Mouse (Mus musculus) limb, embryonic 10.5 days (tissue): Measurements from ENCODE around the gene Actn4. TPM values are rescaled to one million over a fixed set of nuclear protein-coding genes. Genes with fewer than 3 reads are reported as not detected.
"Not testable (repeated sequence)": the region's sequence is repeated elsewhere in the genome, so short reads cannot be mapped to it uniquely, and the experiment has no call there.

Experiments
- DNase-seq: peaks from one replicate; pipeline ENCODE4 v3.0.0-alpha.2; 2017; ENCODE audit warnings: low spot score
- H3K27ac ChIP-seq: fragments of 300-500 bp; sonication (generic); 2 replicates; pipeline ENCODE4 v1.5.1; 2016; ENCODE audit warnings: mild to moderate bottlenecking
- H3K27me3 ChIP-seq: fragments of 300-500 bp; sonication (generic); 2 replicates; pipeline ENCODE4 v1.6.1; 2016; ENCODE audit warnings: low read depth, mild to moderate bottlenecking; ENCODE audit not compliant: poor library complexity, severe bottlenecking
- H3K36me3 ChIP-seq: fragments of 300-500 bp; sonication (generic); 2 replicates; pipeline ENCODE4 v1.6.1; 2016; ENCODE audit warnings: mild to moderate bottlenecking, moderate library complexity
- H3K4me1 ChIP-seq: fragments of 300-500 bp; sonication (generic); 2 replicates; pipeline ENCODE4 v1.6.1; 2016
- H3K4me3 ChIP-seq: fragments of 300-500 bp; sonication (generic); 2 replicates; pipeline ENCODE4 v1.5.1; 2016; ENCODE audit warnings: mild to moderate bottlenecking, moderate library complexity
- H3K9me3 ChIP-seq: fragments of 300-500 bp; sonication (generic); replicated peaks from 2 replicates; pipeline ENCODE4 v1.6.1; 2016; ENCODE audit warnings: mild to moderate bottlenecking
- WGBS: fragments of 180-500 bp; shearing (Covaris S2); methylation state at CpG from one replicate; pipeline ENCODE4 v1.1.7; 2016; 5-methylcytosine and 5-hydroxymethylcytosine counted together
- polyA plus RNA-seq: library from polyadenylated mRNA; unstranded; fragments of >200 nt; fragmentation: Nextera tagmentation; extraction: Ambion mirVana; gene quantifications from 2 replicates; pipeline ENCODE4 v1.2.1, GENCODE M21; 2016

Gene Actn4
- polyA plus RNA-seq, 1 experiment from 2014 or later, result 285 TPM

DNA sequence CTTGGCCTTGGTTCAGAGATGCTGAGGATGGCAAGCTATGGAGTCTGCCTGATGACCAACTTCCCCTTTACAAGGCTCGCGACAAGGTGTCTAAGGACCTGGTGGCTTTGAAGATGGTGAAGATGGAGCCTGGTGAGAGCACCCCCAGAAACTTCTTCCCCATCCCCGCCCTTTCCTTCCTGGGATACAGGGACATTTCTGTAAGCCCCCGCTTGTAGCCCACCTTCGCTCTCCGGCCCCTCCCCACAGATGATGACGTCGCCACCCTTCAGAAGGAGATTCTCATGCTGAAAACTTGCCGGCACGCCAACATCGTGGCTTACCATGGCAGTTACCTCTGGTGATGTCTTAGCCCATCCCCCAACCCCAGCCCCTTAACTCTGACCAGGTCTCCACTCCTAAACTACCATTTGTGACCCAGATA is 21.0 kb upstream of the Actn4 start:
- DNase-seq, result no peak
- H3K4me3 ChIP-seq, result peak overlapping the region; percentile 83
- H3K4me1 ChIP-seq, result peaks cover 27% of the 10 kb centered on the region
- 70% methylated on average over 11 of the region's 11 CpGs for WGBS
- H3K36me3 ChIP-seq, result peaks cover 20% of the 10 kb centered on the region
- peak overlapping the region; percentile 88 for H3K27ac ChIP-seq
- H3K27me3 ChIP-seq, result no peaks in the 10 kb centered on the region
- H3K9me3 ChIP-seq, result no peaks in the 10 kb centered on the region

DNA sequence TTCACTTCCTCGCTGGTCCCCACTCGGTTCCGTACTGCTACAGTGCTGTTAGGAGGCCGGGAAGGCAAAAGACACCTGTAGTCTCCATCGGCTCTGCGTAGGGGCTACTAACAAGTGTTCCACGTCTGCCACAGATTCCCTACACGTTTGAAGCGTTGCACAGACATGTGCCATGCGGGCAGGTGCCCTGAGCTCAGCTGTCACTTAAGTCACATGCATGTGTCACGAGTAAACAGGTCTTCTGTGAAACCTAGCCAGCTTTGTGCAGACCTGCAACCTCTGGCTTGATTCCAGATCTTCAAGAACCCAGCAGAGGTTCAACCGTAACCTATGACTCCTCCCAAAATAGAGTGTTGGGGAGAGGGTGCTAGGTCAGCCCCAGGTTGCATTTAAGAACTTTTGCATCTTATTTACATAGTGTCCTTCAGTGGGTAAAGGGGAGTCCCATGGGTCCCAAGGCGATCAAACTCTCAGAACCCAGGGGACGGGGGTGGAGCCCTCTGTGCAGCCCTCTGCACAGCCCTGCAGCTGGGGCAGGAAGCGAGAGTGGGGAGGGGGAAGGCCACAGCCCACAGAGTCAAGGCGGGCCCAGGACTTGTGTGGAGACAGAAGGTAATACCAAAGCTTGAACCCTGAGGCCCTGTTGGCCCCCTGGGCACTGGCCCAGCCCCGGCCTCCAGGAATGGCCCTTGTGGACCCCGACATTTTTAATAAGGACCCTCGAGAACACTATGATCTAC is 20.3 kb upstream of the Actn4 start:
- Histone ChIP-seq H3K27me3 (no peaks in the 10 kb centered on the region), H3K4me3 (peak overlapping the region; percentile 83), H3K4me1 (peaks cover 27% of the 10 kb centered on the region), H3K9me3 (no peaks in the 10 kb centered on the region), H3K27ac (peak overlapping the region; percentile 88), H3K36me3 (peaks cover 27% of the 10 kb centered on the region)
- DNase-seq, result no peak
- WGBS, result 16% methylated on average over 19 of the region's 19 CpGs

DNA sequence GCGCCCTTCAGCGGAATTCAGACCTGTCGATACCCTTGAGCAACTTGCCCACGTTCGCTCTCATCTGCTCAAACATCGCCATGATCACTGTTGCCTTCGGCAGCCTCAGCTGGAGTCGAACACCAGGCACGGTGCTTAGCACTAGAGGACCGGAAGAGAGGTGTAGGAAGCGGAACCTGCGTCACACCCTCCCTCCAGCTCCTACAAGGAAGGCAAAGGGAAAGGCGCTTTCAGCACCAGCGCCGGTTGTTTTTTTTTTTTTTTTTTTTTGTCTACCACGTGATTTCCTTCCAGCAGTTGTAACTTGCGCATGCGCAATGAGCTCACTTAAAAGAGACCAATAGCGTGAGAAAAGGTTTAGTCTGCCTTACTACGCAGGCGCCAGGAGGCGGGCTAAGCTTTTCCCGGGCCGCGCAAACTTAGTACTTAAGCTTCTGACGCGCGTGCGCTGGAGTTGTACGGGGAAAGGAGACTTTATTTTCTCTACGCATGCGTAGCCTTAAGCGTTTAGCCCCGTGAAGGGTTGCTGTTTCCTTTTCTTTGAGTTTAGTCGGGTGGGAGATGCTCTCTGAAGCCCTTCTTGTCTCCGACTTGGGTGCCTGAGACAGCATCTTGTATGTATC is 19.6 kb upstream of the Actn4 start, which contains the start of the genes Eif3k and Map4k1:
Gene Eif3k (minus strand): TSS at position 214 of the 623 bp plus-strand sequence.
Gene Map4k1 (plus strand): TSS at position 400 of the 623 bp plus-strand sequence.
- Histone ChIP-seq H3K4me3 (peak within 1 kb of the TSS; percentile 83), H3K4me1 (peaks cover 27% of the 10 kb centered on the region), H3K27ac (peak within 1 kb of the TSS; percentile 88), H3K9me3 (no peaks in the 10 kb centered on the region), H3K27me3 (no peaks in the 10 kb centered on the region), H3K36me3 (peaks cover 34% of the 10 kb centered on the region)
- peak; percentile 92 for DNase-seq
- under 1% methylated on average over 36 of the region's 36 CpGs for WGBS

DNA sequence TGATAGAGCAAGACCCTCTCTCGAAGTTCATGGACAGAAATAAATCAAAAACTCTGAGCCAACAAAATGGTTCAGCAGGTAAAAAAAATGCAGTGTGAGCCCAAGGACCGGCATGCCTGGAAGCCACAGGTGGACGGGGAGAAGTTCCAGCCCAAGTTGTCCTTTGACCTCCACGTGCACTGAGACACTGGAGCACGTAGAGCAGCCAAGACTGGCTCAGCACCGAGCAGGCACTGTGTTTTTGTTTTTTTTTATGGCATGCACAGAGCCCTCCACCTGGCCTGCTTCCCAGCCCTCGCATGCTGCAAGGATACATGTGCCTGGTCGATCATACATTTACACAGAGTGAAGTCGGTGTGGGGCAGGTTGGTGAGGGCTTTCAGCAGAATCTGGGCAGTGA is 15.4 kb upstream of the Actn4 start:
- no peaks in the 10 kb centered on the region for H3K9me3 ChIP-seq
- H3K36me3 ChIP-seq, result peaks cover 70% of the 10 kb centered on the region
- no peak overlapping the region for H3K27ac ChIP-seq
- H3K4me1 ChIP-seq, result peaks cover 15% of the 10 kb centered on the region
- no peak for DNase-seq
- H3K27me3 ChIP-seq, result no peaks in the 10 kb centered on the region
- WGBS, result 93% methylated on average over 9 of the region's 9 CpGs
- H3K4me3 ChIP-seq, result no peak overlapping the region

DNA sequence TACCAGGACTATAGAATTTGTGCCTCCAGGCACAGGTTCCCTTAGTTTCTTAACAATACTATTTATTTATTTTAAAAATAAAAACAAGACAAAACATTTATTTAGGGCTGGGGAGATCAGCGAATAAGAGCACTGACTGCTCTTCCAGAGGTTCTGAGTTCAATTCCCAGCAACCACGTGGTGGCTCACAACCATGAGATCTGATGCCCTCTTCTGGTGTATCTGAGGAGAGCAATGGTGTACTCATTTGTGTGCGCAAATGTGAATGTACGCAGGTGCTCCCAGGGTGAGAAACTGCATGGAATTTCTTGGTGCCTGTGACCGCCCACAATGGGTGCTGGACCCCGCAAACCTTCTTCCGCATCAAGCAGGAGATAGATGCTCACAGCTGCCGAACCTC is 10.9 kb upstream of the Actn4 start:
- no peak for DNase-seq
- no peak overlapping the region for H3K27ac ChIP-seq
- H3K4me1 ChIP-seq, result peaks cover 4% of the 10 kb centered on the region; the same call in 1 of the 2 replicates
- peaks cover 84% of the 10 kb centered on the region for H3K36me3 ChIP-seq
- no peak overlapping the region for H3K4me3 ChIP-seq
- H3K9me3 ChIP-seq, result no peaks in the 10 kb centered on the region
- WGBS, result 85% methylated on average over 8 of the region's 8 CpGs
- no peaks in the 10 kb centered on the region for H3K27me3 ChIP-seq

DNA sequence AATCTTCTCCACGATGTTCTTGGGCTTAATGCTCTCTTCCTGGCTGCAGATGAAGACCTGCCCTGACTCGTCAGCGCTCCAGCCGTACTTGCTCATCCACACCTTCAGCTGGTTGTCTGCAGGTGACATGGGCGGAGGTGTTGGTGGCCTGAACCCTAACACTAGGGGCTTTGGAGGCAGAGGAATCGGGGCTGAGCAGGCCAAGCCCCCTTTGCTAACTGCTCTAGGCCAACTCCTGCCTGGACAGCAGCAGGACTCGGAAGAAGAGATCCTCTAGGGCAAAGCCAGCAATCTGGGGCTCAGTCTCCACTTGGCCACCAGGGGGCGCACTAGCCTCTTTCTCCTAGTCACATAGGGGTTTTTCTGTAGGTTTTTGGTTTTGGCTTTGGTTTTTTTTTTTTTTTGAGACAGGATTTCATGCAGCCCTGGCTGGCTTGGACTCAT is 10.4 kb upstream of the Actn4 start:
- no peaks in the 10 kb centered on the region for H3K9me3 ChIP-seq
- peak; percentile 95 for DNase-seq
- no peaks in the 10 kb centered on the region for H3K27me3 ChIP-seq
- peaks cover 4% of the 10 kb centered on the region; the same call in 1 of the 2 replicates for H3K4me1 ChIP-seq
- 69% methylated on average over 8 of the region's 8 CpGs for WGBS
- H3K4me3 ChIP-seq, result no peak overlapping the region
- H3K27ac ChIP-seq, result no peak overlapping the region
- H3K36me3 ChIP-seq, result peaks cover 79% of the 10 kb centered on the region

DNA sequence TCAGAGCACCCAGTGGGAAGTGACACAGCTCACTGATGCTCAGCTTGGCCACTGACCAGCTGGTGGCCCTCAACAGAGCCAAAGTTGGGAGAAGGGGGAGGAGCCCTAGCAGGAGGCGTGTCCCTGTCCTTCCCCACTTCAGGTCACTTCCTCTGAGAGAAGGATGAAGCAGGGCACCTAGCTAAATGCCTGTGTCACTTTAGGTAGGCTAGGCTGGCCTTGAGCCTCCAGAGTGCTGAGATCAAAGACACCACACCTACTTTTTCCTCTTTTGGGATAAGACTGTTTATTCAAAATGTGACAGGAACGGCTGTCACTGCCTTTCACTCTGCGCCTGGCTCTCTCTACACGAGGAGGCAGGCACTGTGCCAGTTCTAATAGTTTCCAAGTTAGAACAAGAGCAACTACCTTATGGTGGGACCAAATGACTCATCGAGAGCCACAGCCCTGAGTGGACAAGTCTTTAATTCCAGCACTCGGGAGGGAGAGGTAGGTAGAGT is 9.7 kb upstream of the Actn4 start:
- peaks cover 7% of the 10 kb centered on the region; the same call in 1 of the 2 replicates for H3K4me1 ChIP-seq
- no peak overlapping the region for H3K27ac ChIP-seq
- H3K4me3 ChIP-seq, result no peak overlapping the region
- no peaks in the 10 kb centered on the region for H3K27me3 ChIP-seq
- no peak for DNase-seq
- 90% methylated on average over 6 of the region's 6 CpGs for WGBS
- peaks cover 72% of the 10 kb centered on the region for H3K36me3 ChIP-seq
- no peaks in the 10 kb centered on the region for H3K9me3 ChIP-seq

DNA sequence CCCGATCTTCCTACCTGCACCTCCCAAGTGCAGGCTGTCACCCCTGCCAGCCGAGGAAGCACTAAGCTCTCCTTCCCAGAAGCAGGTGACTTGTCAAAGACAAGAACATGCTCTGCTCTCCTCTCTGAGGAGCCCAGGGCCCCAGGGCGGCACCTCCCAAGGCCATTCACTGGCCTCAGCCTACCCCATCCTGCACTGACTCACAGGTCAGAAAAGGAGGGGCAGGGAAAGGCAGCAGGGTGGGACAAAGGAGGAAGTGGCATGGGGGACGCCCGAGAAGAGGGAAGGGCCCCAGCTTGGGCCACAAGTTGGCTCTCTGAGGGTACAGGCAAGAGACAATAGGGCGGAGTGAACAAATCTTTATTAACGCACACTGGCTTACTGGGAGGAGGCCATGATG is 8.9 kb upstream of the Actn4 start:
- Histone ChIP-seq H3K27me3 (no peaks in the 10 kb centered on the region), H3K4me1 (peaks cover 7% of the 10 kb centered on the region; the same call in 1 of the 2 replicates), H3K9me3 (no peaks in the 10 kb centered on the region), H3K27ac (no peak overlapping the region), H3K4me3 (no peak overlapping the region), H3K36me3 (peaks cover 64% of the 10 kb centered on the region)
- DNase-seq, result no peak
- 93% methylated on average over 7 of the region's 7 CpGs for WGBS

DNA sequence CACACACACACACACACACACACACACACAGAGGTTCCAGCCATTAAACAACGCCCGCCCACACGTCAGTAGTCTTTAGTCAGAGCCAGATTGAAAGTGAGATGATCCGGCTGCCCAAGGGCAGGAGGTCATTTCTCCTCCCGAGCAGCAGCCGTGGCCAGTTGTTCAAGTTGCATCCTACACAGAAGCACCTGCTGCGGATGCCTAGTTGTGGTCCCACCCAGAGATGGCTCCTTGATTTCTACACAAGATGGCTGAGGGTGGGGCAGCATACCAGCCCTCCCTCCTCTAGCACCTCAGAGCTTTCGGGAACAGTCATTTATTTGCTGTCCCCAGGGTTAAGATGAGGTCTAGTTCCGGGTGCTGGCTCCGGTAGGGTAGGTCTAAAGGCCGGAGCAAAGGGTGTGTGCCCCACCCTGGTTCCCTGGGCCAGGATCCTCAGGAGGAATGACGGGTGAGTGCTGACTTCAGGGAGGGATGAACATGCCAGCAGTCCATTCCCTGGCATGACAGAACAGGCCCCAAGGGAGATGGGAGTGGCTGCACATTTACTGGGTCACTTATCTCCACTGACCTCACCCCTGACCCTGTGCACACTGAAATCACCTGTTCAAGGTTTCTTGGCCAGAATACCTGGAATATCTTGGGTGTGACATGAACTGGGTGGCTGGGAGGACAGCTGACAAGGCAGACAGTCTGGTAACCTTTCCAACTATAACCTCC is 7.7 kb upstream of the Actn4 start:
- Histone ChIP-seq H3K36me3 (peaks cover 56% of the 10 kb centered on the region), H3K27ac (peak overlapping the region; percentile 21; the same call in 1 of the 2 replicates), H3K4me1 (peaks cover 7% of the 10 kb centered on the region; the same call in 1 of the 2 replicates), H3K27me3 (no peaks in the 10 kb centered on the region), H3K9me3 (no peaks in the 10 kb centered on the region), H3K4me3 (no peak overlapping the region)
- DNase-seq, result no peak
- WGBS, result 79% methylated on average over 12 of the region's 12 CpGs

DNA sequence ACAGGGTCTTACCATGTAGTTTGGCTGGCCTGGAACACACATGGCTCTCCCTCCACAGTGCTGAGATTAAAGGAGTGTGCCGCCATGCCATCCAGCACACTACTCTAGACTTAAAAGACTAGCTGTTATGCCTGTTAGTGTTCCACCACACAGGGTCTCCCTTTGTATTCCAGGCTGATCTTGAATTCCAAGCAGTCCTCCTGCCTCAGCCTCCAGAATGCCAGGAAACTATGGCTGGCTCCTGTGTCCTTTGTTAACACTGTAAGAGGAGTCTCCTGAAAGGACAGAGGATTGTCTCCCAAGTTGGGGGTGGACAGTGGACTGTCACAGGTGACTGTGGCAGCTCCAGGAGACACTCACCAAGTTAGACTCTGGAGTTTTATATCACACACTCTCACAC is 7.1 kb upstream of the Actn4 start:
- Histone ChIP-seq H3K4me3 (no peak overlapping the region), H3K27me3 (no peaks in the 10 kb centered on the region)
- WGBS, result 97% methylated on average over 1 of the region's 1 CpGs

DNA sequence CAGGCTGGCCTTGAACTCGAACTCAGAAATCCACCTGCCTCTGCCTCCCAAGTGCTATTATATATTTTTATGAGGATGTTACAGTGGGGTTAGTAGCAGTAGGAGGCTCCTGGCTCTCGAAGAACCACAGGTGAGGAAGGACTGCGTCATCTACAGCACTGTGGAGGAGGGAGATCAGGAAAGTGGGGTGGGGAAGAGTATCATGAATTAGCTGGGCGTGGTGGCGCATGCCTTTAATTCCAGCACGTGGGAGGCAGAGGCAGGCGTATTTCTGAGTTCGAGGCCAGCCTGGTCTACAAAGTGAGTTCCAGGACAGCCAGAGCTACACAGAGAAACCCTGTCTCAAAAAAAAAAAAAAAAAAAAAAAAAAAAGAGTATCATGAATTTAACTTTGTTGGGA is 6.0 kb upstream of the Actn4 start:
- not testable (repeated sequence) for DNase-seq, H3K27ac ChIP-seq, H3K4me1 ChIP-seq, H3K4me3 ChIP-seq, H3K9me3 ChIP-seq, H3K27me3 ChIP-seq
- peaks cover 38% of the 10 kb centered on the region for H3K36me3 ChIP-seq
- WGBS, result 96% methylated on average over 8 of the region's 8 CpGs

More for the DNA sequence above, 7.1 kb upstream of the Actn4 start:
- Histone ChIP-seq H3K9me3 (no peaks in the 10 kb centered on the region), H3K27ac (no peak overlapping the region), H3K4me1 (peaks cover 7% of the 10 kb centered on the region; the same call in 1 of the 2 replicates), H3K36me3 (peaks cover 50% of the 10 kb centered on the region)
- no peak for DNase-seq

DNA sequence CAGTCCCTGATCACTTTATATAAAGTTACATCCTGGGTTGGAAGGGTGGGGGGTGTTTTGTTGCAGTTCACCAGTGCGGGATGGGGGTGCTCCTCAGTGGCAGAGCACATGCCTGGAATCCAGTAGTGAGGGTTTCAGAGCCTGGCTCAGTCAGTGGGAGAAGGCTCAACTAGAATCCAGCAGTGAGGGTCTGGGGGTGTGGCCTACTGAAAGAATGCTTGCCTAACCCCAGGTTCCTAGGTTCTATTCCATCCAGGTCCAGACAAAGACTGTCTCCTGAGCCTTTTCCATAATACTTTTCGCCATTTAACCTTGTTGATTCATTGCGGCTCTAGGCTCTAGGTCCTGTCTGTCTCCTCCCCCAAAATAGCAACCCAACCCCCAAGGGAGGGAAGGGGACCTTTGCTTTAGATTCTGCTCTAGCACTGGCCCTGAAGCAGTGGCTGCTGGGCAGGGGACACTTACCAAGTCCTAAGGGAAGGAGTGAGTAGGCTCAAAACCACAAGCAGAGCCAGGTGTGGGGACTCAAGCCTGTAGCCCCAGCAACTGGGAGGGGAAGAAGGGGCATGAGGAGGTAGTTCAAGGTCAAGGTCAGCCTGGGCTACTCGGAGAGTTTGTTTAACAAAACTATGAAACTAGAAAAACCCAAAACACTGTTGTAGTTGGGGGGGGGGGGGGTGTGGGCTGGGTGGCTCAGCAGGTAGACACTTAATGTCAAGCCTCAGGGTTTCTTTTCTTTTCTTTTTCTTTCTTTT is 4.8 kb upstream of the Actn4 start:
- 72% methylated on average over 4 of the region's 4 CpGs for WGBS
- no peaks in the 10 kb centered on the region for H3K9me3 ChIP-seq
- H3K4me3 ChIP-seq, result no peak overlapping the region
- peaks cover 28% of the 10 kb centered on the region for H3K36me3 ChIP-seq
- H3K27me3 ChIP-seq, result no peaks in the 10 kb centered on the region
- H3K4me1 ChIP-seq, result peaks cover 13% of the 10 kb centered on the region
- DNase-seq, result no peak
- H3K27ac ChIP-seq, result no peak overlapping the region
